Mouse (Mus musculus) liver, embryonic 12.5 days (tissue): ENCODE results near the gene Tfap2d. TPM values are rescaled to one million over a fixed set of nuclear protein-coding genes. Genes with fewer than 3 reads are reported as not detected.

Source experiments
- ATAC-seq: fragments of 200-750 bp; cut with Nextera tagmentation; 2 replicates; pipeline ENCODE4 v1.8.0; 2017; ENCODE audit warnings: moderate number of reproducible peaks, mild to moderate bottlenecking, moderate library complexity
- H3K27ac ChIP-seq: fragments of 300-500 bp; sonication (generic); 2 replicates; pipeline ENCODE4 v1.5.1; 2016; ENCODE audit warnings: mild to moderate bottlenecking
- H3K27me3 ChIP-seq: fragments of 300-500 bp; sonication (generic); replicated peaks from 2 replicates; pipeline ENCODE4 v1.6.1; 2016; ENCODE audit warnings: mild to moderate bottlenecking, moderate library complexity
- H3K36me3 ChIP-seq: fragments of 300-500 bp; sonication (generic); 2 replicates; pipeline ENCODE4 v1.6.1; 2016; ENCODE audit warnings: mild to moderate bottlenecking, moderate library complexity
- H3K4me1 ChIP-seq: fragments of 300-500 bp; sonication (generic); 2 replicates; pipeline ENCODE4 v1.6.1; 2016
- H3K4me2 ChIP-seq: fragments of 300-500 bp; sonication (generic); 2 replicates; pipeline ENCODE4 v1.6.1; 2016; ENCODE audit warnings: mild to moderate bottlenecking, moderate library complexity
- H3K4me3 ChIP-seq: fragments of 300-500 bp; sonication (generic); 2 replicates; pipeline ENCODE4 v1.5.1; 2016; ENCODE audit warnings: mild to moderate bottlenecking, moderate library complexity
- H3K9ac ChIP-seq: fragments of 300-500 bp; sonication (generic); 2 replicates; pipeline ENCODE4 v1.6.1; 2016; ENCODE audit warnings: mild to moderate bottlenecking, moderate library complexity
- H3K9me3 ChIP-seq: fragments of 300-500 bp; sonication (generic); replicated peaks from 2 replicates; pipeline ENCODE4 v1.6.1; 2016; ENCODE audit warnings: mild to moderate bottlenecking, moderate library complexity
- WGBS: fragments of 180-500 bp; shearing (Covaris S2); methylation state at CpG from one replicate; pipeline ENCODE4 v1.1.7; 2016; ENCODE audit not compliant: insufficient replicate concordance; 5-methylcytosine and 5-hydroxymethylcytosine counted together
- polyA plus RNA-seq: library from polyadenylated mRNA; unstranded; fragments of >200 nt; fragmentation: Nextera tagmentation; extraction: Ambion mirVana; gene quantifications from 2 replicates; pipeline ENCODE4 v1.2.1, GENCODE M21; 2016

Tfap2d gene
- polyA plus RNA-seq, 1 experiment from 2014 or later: not detected

GRCm38 (mm10) chr1:19110211-19110610 is 7.4 kb downstream of the Tfap2d start:
- Histone ChIP-seq H3K9me3 (no peaks in the 10 kb centered on the region), H3K27me3 (peaks cover 60% of the 10 kb centered on the region), H3K4me3 (no peak overlapping the region), H3K4me2 (no peak overlapping the region), H3K36me3 (no peaks in the 10 kb centered on the region), H3K27ac (no peak overlapping the region), H3K4me1 (no peaks in the 10 kb centered on the region), H3K9ac (no peak overlapping the region)
- WGBS: 6% methylated on average over 5 of the region's 5 CpGs
- no peak for ATAC-seq

GRCm38 (mm10) chr1:19111020-19111419 is 8.2 kb downstream of the Tfap2d start:
- ATAC-seq: no peak
- WGBS: 4% methylated on average over 22 of the region's 22 CpGs
- H3K27ac ChIP-seq: no peak overlapping the region
- H3K9me3 ChIP-seq: no peaks in the 10 kb centered on the region
- no peak overlapping the region for H3K4me3 ChIP-seq
- H3K4me2 ChIP-seq: no peak overlapping the region
- no peaks in the 10 kb centered on the region for H3K4me1 ChIP-seq
- no peak overlapping the region for H3K9ac ChIP-seq
- no peaks in the 10 kb centered on the region for H3K36me3 ChIP-seq
- H3K27me3 ChIP-seq: peaks cover 53% of the 10 kb centered on the region

- Histone ChIP-seq H3K27me3 (no peaks in the 10 kb centered on the region), H3K4me3 (no peak overlapping the region), H3K9ac (no peak overlapping the region), H3K4me1 (no peaks in the 10 kb centered on the region), H3K27ac (no peak overlapping the region), H3K4me2 (no peak overlapping the region), H3K36me3 (no peaks in the 10 kb centered on the region), H3K9me3 (no peaks in the 10 kb centered on the region)
- WGBS: 5% methylated on average over 4 of the region's 4 CpGs
- no peak for ATAC-seq
These were observed 76.0 kb downstream of the Tfap2d start for GRCm38 (mm10) chr1:19178742-19179397.

GRCm38 (mm10) chr1:19205649-19206048 is 102.8 kb downstream of the Tfap2d start:
- no peak for ATAC-seq
- peaks cover 34% of the 10 kb centered on the region for H3K27me3 ChIP-seq
- no peaks in the 10 kb centered on the region for H3K4me1 ChIP-seq
- no peaks in the 10 kb centered on the region for H3K36me3 ChIP-seq
- H3K4me3 ChIP-seq: no peak overlapping the region
- H3K9ac ChIP-seq: no peak overlapping the region
- no peaks in the 10 kb centered on the region for H3K9me3 ChIP-seq
- H3K27ac ChIP-seq: no peak overlapping the region
- peak overlapping the region; percentile 40 for H3K4me2 ChIP-seq
- 4% methylated on average over 12 of the region's 12 CpGs for WGBS

GRCm38 (mm10) chr1:19206194-19206593 is 103.4 kb downstream of the Tfap2d start:
- no peak overlapping the region for H3K9ac ChIP-seq
- no peak overlapping the region for H3K4me2 ChIP-seq
- H3K9me3 ChIP-seq: no peaks in the 10 kb centered on the region
- no peaks in the 10 kb centered on the region for H3K36me3 ChIP-seq
- ATAC-seq: no peak
- no peak overlapping the region for H3K4me3 ChIP-seq
- no peaks in the 10 kb centered on the region for H3K4me1 ChIP-seq
- peaks cover 40% of the 10 kb centered on the region for H3K27me3 ChIP-seq
- no peak overlapping the region for H3K27ac ChIP-seq
- WGBS: 2% methylated on average over 7 of the region's 7 CpGs

GRCm38 (mm10) chr1:19207611-19208010 is 104.8 kb downstream of the Tfap2d start:
- whole genome bisulfite sequencing: 10% methylated on average over 4 of the region's 4 CpGs
- H3K4me2 ChIP-seq: no peak overlapping the region
- H3K27ac ChIP-seq: no peak overlapping the region
- H3K9ac ChIP-seq: no peak overlapping the region
- H3K9me3 ChIP-seq: no peaks in the 10 kb centered on the region
- no peak overlapping the region for H3K4me3 ChIP-seq
- no peaks in the 10 kb centered on the region for H3K4me1 ChIP-seq
- H3K27me3 ChIP-seq: peaks cover 54% of the 10 kb centered on the region
- no peak for ATAC-seq
- no peaks in the 10 kb centered on the region for H3K36me3 ChIP-seq

- no peaks in the 10 kb centered on the region for H3K36me3 ChIP-seq
- H3K4me1 ChIP-seq: no peaks in the 10 kb centered on the region
- peak within 1 kb of the TSS; percentile 24; the same call in 1 of the 2 replicates for H3K4me2 ChIP-seq
- H3K9me3 ChIP-seq: no peaks in the 10 kb centered on the region
- 4% methylated on average over 26 of the region's 26 CpGs for WGBS
- no peak within 1 kb of the TSS for H3K9ac ChIP-seq
- no peak for ATAC-seq
- no peak within 1 kb of the TSS for H3K27ac ChIP-seq
- H3K4me3 ChIP-seq: no peak within 1 kb of the TSS
- H3K27me3 ChIP-seq: peaks cover 66% of the 10 kb centered on the region
These were observed 106.0 kb downstream of the Tfap2d start, which contains the start of gene Tfap2b for GRCm38 (mm10) chr1:19208641-19209358. Gene Tfap2b, plus strand, starts transcription at chr1:19208914.

GRCm38 (mm10) chr1:19209359-19209745 is 106.5 kb downstream of the Tfap2d start:
- no peak overlapping the region for H3K4me3 ChIP-seq
- no peak for ATAC-seq
- no peak overlapping the region for H3K27ac ChIP-seq
- no peaks in the 10 kb centered on the region for H3K4me1 ChIP-seq
- H3K4me2 ChIP-seq: no peak overlapping the region
- no peaks in the 10 kb centered on the region for H3K9me3 ChIP-seq
- no peaks in the 10 kb centered on the region for H3K36me3 ChIP-seq
- H3K9ac ChIP-seq: no peak overlapping the region
- H3K27me3 ChIP-seq: peaks cover 71% of the 10 kb centered on the region
- 3% methylated on average over 10 of the region's 10 CpGs for WGBS

- H3K27ac ChIP-seq: no peak overlapping the region
- ATAC-seq: no peak
- H3K36me3 ChIP-seq: no peaks in the 10 kb centered on the region
- WGBS: 1% methylated on average over 31 of the region's 31 CpGs
- H3K9me3 ChIP-seq: no peaks in the 10 kb centered on the region
- H3K4me3 ChIP-seq: no peak overlapping the region
- H3K4me1 ChIP-seq: no peaks in the 10 kb centered on the region
- no peak overlapping the region for H3K9ac ChIP-seq
- H3K27me3 ChIP-seq: peaks cover 76% of the 10 kb centered on the region
- H3K4me2 ChIP-seq: peak overlapping the region; percentile 24; the same call in 1 of the 2 replicates
These were observed 107.0 kb downstream of the Tfap2d start for GRCm38 (mm10) chr1:19209776-19210175.

GRCm38 (mm10) chr1:19210215-19211032 is 107.6 kb downstream of the Tfap2d start:
- peaks cover 82% of the 10 kb centered on the region for H3K27me3 ChIP-seq
- H3K4me3 ChIP-seq: no peak overlapping the region
- H3K4me1 ChIP-seq: no peaks in the 10 kb centered on the region
- no peak for ATAC-seq
- no peaks in the 10 kb centered on the region for H3K9me3 ChIP-seq
- H3K4me2 ChIP-seq: 0 out of 2 replicates have a peak overlapping the region, but pooled peaks have one; percentile 24
- WGBS: 1% methylated on average over 30 of the region's 30 CpGs
- no peaks in the 10 kb centered on the region for H3K36me3 ChIP-seq
- H3K9ac ChIP-seq: no peak overlapping the region
- no peak overlapping the region for H3K27ac ChIP-seq

- Histone ChIP-seq H3K4me3 (no peak overlapping the region), H3K4me1 (no peaks in the 10 kb centered on the region), H3K27me3 (peaks cover 85% of the 10 kb centered on the region), H3K9ac (no peak overlapping the region), H3K4me2 (no peak overlapping the region), H3K36me3 (no peaks in the 10 kb centered on the region), H3K9me3 (no peaks in the 10 kb centered on the region), H3K27ac (no peak overlapping the region)
- ATAC-seq: no peak
- WGBS: under 1% methylated on average over 8 of the region's 8 CpGs
These were observed 108.2 kb downstream of the Tfap2d start for GRCm38 (mm10) chr1:19211033-19211405.
